Mouse (Mus musculus) liver, embryonic 11.5 days (tissue): ENCODE data around the gene Fry. TPM values are rescaled to one million over a fixed set of nuclear protein-coding genes. Genes with fewer than 3 reads are reported as not detected.

ENCODE experiments used
- ATAC-seq: fragments of 200-750 bp; cut with Nextera tagmentation; replicated peaks from 2 replicates; pipeline ENCODE4 v1.8.0; 2017; ENCODE audit warnings: moderate number of reproducible peaks, mild to moderate bottlenecking, moderate TSS enrichment, moderate library complexity; ENCODE audit not compliant: low FRiP score
- DNase-seq: peaks from one replicate; pipeline ENCODE4 v3.0.0-alpha.2; 2017; ENCODE audit warnings: low spot score
- H3K27ac ChIP-seq: fragments of 300-500 bp; sonication (generic); 2 replicates; pipeline ENCODE4 v1.5.1; 2014; ENCODE audit warnings: mild to moderate bottlenecking, low read depth, low read length, control low read depth
- H3K27me3 ChIP-seq: fragments of 300-500 bp; sonication (generic); replicated peaks from 2 replicates; pipeline ENCODE4 v1.6.1; 2014; ENCODE audit warnings: low read length, mixed read lengths; ENCODE audit not compliant: control insufficient read depth, insufficient read depth
- H3K36me3 ChIP-seq: fragments of 300-500 bp; sonication (generic); 2 replicates; pipeline ENCODE4 v1.6.1; 2014; ENCODE audit warnings: mild to moderate bottlenecking, low read length, moderate library complexity, mixed read lengths; ENCODE audit not compliant: control insufficient read depth, insufficient read depth
- H3K4me1 ChIP-seq: fragments of 300-500 bp; sonication (generic); replicated peaks from 2 replicates; pipeline ENCODE4 v1.6.1; 2014; ENCODE audit warnings: low read length, mixed read lengths; ENCODE audit not compliant: control insufficient read depth, insufficient read depth
- H3K4me2 ChIP-seq: fragments of 300-500 bp; sonication (generic); 2 replicates; pipeline ENCODE4 v1.6.1; 2014; ENCODE audit warnings: mild to moderate bottlenecking, control low read depth, moderate library complexity
- H3K4me3 ChIP-seq: fragments of 300-500 bp; sonication (generic); 2 replicates; pipeline ENCODE4 v1.5.1; 2014; ENCODE audit warnings: low read depth, low read length, control low read depth
- H3K9ac ChIP-seq: fragments of 300-500 bp; sonication (generic); 2 replicates; pipeline ENCODE4 v1.6.1; 2014; ENCODE audit warnings: low read depth, low read length, control low read depth
- H3K9me3 ChIP-seq: fragments of 300-500 bp; sonication (generic); 2 replicates; pipeline ENCODE4 v1.6.1; 2016; ENCODE audit warnings: low read length, inconsistent platforms, mixed read lengths; ENCODE audit not compliant: control insufficient read depth
- WGBS: fragments of 180-500 bp; shearing (Covaris S2); extraction: QIAGEN DNeasy Blood & Tissue Kit; methylation state at CpG from one replicate; pipeline ENCODE4 v1.1.7; 2014; 5-methylcytosine and 5-hydroxymethylcytosine counted together
- polyA plus RNA-seq: library from polyadenylated mRNA; unstranded; fragments of >200 nt; fragmentation: Nextera tagmentation; extraction: Ambion mirVana; gene quantifications from 2 replicates; pipeline ENCODE4 v1.2.1, GENCODE M21; 2014

The Fry gene
- polyA plus RNA-seq, 1 experiment from 2014 or later: 5.5 TPM

DNA sequence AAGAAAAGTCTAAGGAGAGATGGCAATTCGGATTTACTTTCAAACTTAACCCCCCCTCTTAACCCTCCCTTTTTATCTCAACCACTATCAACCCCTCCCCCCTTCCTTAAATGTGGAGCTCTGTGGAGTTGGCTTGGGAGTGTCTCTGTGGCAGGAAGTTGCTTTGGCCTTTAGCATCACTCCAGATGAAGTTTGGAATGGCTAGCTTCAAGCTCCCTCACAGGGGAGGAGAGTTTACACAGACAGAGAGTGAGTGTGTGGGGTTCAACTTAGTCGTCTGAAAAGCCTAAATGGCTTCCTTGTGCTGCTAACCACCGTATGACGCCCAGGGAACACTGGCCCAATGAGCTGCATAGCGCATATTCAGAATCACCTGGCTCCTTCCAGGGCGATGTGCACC, 145.2 kb downstream of the Fry start:
- Histone ChIP-seq H3K4me2 (no peak overlapping the region), H3K9ac (no peak overlapping the region), H3K36me3 (no peaks in the 10 kb centered on the region), H3K9me3 (peaks cover 3% of the 10 kb centered on the region; the same call in 1 of the 2 replicates), H3K4me1 (peaks cover 3% of the 10 kb centered on the region; the same call in 1 of the 2 replicates), H3K4me3 (no peak overlapping the region), H3K27me3 (no peaks in the 10 kb centered on the region), H3K27ac (no peak overlapping the region)
- 70% methylated on average over 6 of the region's 6 CpGs for WGBS
- ATAC-seq (no peak), DNase-seq (no peak)

DNA sequence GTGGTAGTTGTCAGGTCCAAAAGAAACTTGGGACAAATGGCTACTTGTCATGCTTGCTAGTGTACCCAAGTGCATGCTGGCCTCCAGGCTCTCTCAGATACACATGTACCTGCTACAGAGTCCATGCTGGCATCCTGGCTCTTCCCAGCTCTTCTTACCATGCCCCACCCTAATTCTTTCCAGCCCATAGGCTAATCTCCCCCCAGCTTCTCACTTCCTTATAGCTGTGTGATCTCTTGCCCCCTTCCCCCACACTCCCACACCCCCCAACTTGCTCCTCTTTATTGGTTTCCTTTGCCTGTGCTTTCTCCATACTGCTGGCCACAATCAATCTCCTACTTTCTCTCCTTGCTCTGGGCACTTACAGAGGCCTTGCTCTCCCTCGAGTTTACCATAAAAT, 146.6 kb downstream of the Fry start:
- H3K27me3 ChIP-seq: no peaks in the 10 kb centered on the region
- ATAC-seq (no peak), DNase-seq (no peak)
- H3K27ac ChIP-seq: no peak overlapping the region
- H3K9me3 ChIP-seq: peaks cover 3% of the 10 kb centered on the region; the same call in 1 of the 2 replicates
- no peak overlapping the region for H3K9ac ChIP-seq
- H3K36me3 ChIP-seq: no peaks in the 10 kb centered on the region
- WGBS: 52% methylated on average over 1 of the region's 1 CpGs
- no peak overlapping the region for H3K4me2 ChIP-seq
- H3K4me3 ChIP-seq: no peak overlapping the region
- peaks cover under 1% of the 10 kb centered on the region; the same call in 1 of the 2 replicates for H3K4me1 ChIP-seq

DNA sequence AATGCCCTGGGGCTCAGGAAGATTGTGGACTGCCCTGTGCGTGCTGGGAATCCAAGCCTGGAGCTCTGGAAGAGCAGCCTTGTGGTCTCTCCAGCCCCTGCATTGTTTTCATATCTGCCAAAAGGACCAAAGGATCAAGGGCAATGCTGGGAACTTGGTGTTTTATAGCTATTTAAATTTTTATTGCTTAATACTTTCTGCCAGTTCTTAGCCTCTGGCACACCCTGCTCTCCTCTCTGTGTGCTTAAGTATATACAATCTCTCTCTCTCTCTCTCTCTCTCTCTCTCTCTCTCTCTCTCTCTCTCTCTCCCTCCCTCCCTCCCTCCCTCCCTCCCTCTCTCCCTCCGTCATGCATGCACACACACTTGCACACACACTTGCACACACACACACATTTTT, 147.5 kb downstream of the Fry start:
- Histone ChIP-seq H3K27ac (no peak overlapping the region), H3K4me3 (no peak overlapping the region), H3K9me3 (peaks cover 3% of the 10 kb centered on the region; the same call in 1 of the 2 replicates), H3K4me2 (no peak overlapping the region), H3K9ac (no peak overlapping the region), H3K36me3 (no peaks in the 10 kb centered on the region), H3K4me1 (no peaks in the 10 kb centered on the region), H3K27me3 (no peaks in the 10 kb centered on the region)
- ATAC-seq (no peak), DNase-seq (no peak)
- whole genome bisulfite sequencing: 86% methylated on average over 2 of the region's 2 CpGs

DNA sequence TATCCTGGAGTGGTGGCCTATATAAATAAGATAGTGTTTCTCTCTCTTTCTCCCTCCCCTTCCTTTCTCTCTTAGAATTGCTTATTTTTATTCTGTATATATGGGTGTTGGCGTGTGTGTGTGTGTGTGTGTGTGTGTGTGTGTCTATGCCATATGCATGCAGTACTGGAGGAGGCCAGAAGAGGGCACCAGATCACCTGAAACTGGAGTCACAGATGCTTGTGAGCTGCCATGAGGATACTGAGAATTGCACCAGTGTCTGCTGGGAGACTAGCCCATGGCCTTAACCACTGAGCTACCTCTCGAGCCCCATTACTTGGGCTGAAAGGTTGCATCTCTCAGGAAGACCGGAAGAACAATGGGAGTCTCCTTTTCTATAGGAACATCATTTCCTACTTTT, 149.8 kb downstream of the Fry start:
- Histone ChIP-seq H3K9me3 (peaks cover 3% of the 10 kb centered on the region; the same call in 1 of the 2 replicates), H3K36me3 (no peaks in the 10 kb centered on the region), H3K27ac (no peak overlapping the region), H3K4me2 (no peak overlapping the region), H3K4me3 (no peak overlapping the region), H3K27me3 (no peaks in the 10 kb centered on the region), H3K9ac (no peak overlapping the region), H3K4me1 (no peaks in the 10 kb centered on the region)
- 84% methylated on average over 3 of the region's 3 CpGs for WGBS
- DNase-seq (no peak), ATAC-seq (no peak)

DNA sequence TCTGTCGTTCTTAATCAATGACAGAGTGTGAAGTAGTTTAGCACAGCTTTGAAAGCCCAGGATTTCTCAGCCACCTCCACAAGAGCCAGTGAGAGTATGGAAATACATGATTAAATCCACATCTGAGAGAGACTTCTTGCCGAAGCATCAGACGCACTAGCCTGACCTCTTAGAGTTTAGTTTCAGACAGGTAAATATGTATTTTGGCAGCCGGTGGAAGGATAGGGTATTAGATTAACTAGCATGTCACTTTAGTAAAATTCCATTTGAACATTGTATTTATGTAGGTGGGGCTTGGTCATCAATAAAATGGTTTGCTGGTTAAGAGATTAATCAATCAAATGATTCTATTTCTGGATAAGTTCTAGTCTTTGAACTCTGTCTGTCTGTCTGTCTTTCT, 152.0 kb downstream of the Fry start:
- no peak for ATAC-seq
- Histone ChIP-seq H3K36me3 (no peaks in the 10 kb centered on the region), H3K27ac (no peak overlapping the region), H3K4me2 (no peak overlapping the region), H3K27me3 (no peaks in the 10 kb centered on the region), H3K4me1 (no peaks in the 10 kb centered on the region), H3K9ac (no peak overlapping the region), H3K9me3 (peaks cover 3% of the 10 kb centered on the region; the same call in 1 of the 2 replicates), H3K4me3 (no peak overlapping the region)
- DNase-seq: no peak
- 67% methylated on average over 4 of the region's 4 CpGs for WGBS

DNA sequence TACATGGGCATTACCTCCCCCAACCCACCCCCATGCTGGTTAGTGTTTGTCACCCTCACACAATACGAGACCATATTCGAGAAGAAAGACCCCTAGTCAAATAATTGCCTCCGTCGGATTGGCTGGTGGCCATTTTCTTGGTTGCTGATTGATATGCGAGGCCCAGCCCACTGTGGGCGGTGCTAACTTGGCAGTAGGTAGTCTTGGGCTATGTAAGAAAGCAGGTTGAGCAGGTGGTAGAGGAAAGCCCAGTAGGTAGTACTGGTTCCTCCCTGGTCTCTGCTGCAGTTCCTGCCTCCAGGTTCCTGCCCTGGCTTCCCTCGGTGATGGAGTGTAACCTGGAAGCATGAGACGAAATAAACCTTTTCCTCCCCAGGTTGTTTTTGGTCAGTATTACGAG, 153.7 kb downstream of the Fry start:
- Histone ChIP-seq H3K9ac (no peak overlapping the region), H3K4me1 (no peaks in the 10 kb centered on the region), H3K4me3 (no peak overlapping the region), H3K4me2 (no peak overlapping the region), H3K27me3 (no peaks in the 10 kb centered on the region), H3K9me3 (peaks cover 3% of the 10 kb centered on the region; the same call in 1 of the 2 replicates), H3K36me3 (no peaks in the 10 kb centered on the region), H3K27ac (no peak overlapping the region)
- no peak for ATAC-seq
- 84% methylated on average over 9 of the region's 9 CpGs for WGBS
- no peak for DNase-seq

DNA sequence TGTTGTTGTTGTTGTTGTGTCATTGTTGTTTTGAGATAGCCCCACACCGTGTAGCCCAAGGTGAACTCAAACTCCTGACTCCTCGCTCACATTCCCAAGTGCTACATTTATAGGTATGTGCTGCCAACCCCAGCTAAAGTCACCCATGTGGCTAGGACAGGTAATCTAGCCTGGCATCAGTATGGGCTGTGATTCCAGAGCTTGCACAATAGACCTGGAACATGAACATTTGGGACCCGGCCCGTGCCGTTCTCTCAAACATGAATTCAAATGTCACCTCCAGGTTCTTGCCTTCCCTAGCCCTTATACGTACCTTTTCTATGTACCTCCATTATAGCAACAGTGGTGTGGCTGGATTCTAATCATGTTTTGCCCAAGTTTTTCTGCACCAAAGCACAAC, 156.9 kb downstream of the Fry start:
- ATAC-seq (no peak), DNase-seq (no peak)
- no peak overlapping the region for H3K9ac ChIP-seq
- H3K27ac ChIP-seq: no peak overlapping the region
- H3K36me3 ChIP-seq: no peaks in the 10 kb centered on the region
- H3K4me2 ChIP-seq: no peak overlapping the region
- WGBS: 81% methylated on average over 6 of the region's 6 CpGs
- no peak overlapping the region for H3K4me3 ChIP-seq
- no peaks in the 10 kb centered on the region for H3K9me3 ChIP-seq
- no peaks in the 10 kb centered on the region for H3K4me1 ChIP-seq
- H3K27me3 ChIP-seq: no peaks in the 10 kb centered on the region

DNA sequence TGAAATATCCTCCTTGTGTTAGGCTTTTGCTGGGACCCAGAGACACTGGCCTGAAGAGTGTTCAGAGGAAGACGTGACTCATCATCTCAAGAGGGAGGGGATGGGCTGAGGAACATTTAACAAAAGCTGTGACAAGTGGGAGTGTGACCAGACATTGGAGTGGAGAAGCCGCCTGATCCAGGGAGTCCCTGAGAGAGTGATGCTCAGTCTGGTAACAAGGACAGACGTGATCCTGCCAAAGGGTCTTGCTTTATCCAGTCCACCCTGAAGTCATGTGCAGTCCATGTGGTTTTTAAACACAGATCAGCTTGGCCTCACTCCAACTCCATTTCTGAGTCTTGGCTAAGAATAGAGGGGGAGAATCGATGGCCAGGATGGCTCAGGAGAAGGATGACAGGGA, 158.2 kb downstream of the Fry start:
- H3K4me2 ChIP-seq: no peak overlapping the region
- H3K36me3 ChIP-seq: no peaks in the 10 kb centered on the region
- H3K27me3 ChIP-seq: no peaks in the 10 kb centered on the region
- H3K4me1 ChIP-seq: no peaks in the 10 kb centered on the region
- no peaks in the 10 kb centered on the region for H3K9me3 ChIP-seq
- ATAC-seq: no peak
- no peak for DNase-seq
- H3K4me3 ChIP-seq: no peak overlapping the region
- WGBS: 73% methylated on average over 4 of the region's 4 CpGs
- H3K27ac ChIP-seq: no peak overlapping the region
- no peak overlapping the region for H3K9ac ChIP-seq

DNA sequence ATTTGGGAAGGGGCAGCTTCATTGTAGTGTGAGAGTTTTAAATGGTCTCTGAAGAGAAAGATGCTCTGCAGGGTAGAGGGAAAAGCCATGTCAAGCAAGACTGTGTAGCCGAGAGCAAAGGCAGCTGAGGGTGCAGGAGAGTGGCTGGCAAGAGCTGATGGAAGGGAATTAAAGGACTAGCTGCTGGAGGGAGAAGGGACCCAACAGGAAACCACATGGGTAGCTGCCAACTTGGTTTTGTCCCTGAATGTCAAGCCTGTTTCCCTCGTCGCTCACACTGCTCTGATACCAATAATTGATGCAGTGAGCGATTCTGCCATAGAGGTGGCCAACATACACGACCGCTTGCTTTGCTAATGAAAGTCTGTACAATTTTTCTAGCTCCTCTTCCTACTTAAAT, 160.9 kb downstream of the Fry start:
- H3K4me2 ChIP-seq: no peak overlapping the region
- H3K4me3 ChIP-seq: no peak overlapping the region
- no peak for DNase-seq
- H3K9ac ChIP-seq: no peak overlapping the region
- H3K9me3 ChIP-seq: no peaks in the 10 kb centered on the region
- no peak for ATAC-seq
- no peaks in the 10 kb centered on the region for H3K36me3 ChIP-seq
- no peaks in the 10 kb centered on the region for H3K4me1 ChIP-seq
- H3K27ac ChIP-seq: no peak overlapping the region
- no peaks in the 10 kb centered on the region for H3K27me3 ChIP-seq
- 78% methylated on average over 6 of the region's 6 CpGs for WGBS
